Mouse (Mus musculus): ENCODE measurements around the gene Xntrpc.

DNA sequence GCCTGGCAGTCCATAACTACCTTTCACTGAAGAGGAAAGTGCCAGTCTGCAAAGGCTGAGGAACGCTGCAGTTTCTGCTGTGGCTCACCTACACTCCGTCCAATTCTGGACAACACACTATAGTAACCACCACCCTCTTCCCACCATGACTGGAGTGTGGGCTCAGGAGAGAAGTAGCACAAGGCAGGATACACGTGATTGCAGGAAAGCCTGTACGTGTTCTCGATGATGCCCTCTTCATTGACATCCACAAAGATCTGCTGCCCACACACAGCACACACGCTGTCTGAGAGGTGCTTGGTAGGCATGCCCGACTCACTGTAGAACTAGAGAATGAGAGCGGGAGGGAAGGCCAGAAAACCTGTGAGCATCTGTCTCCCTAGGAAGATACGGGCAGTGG lies 41.7 kb upstream of the Xntrpc start:
- TF ChIP-seq POLR2A (IDR thresholded peaks at IDR 0.05; ENCODE audit: extremely low read depth, insufficient read depth, low read length) (no peak), CTCF (IDR thresholded peaks at IDR 0.05; ENCODE audit: extremely low read depth, insufficient read depth, low read length) (no peak)
